Mouse (Mus musculus) embryo, embryonic 9.5 days (tissue): Measurements from ENCODE around the gene Pde1a.
"Not testable (repeated sequence)": the region's sequence is repeated elsewhere in the genome, so short reads cannot be mapped to it uniquely, and the experiment has no call there.

ENCODE experiments used
- DNase-seq: peaks from one replicate; pipeline ENCODE4 v3.0.0-alpha.2; 2017; ENCODE audit errors: extremely low spot score

Pde1a gene

DNA sequence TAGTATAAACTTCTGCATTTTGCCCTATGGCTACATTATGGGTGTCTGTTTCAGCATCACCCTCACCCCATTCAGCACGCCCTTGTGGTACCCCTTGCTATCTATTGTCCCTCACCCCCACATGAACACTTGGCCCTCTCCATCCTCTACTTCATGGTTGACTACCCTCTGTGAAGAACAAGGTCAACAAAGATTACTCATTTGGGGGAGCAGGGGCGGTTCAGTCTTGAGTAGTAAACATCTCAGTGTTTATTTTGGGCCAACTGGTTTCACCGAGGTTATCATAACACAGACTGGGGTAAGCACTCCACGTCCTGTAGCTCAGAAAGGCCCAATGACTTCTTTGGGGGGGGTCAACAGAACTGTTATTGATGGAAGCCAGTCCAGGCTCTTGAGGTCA, 164.3 kb downstream of the Pde1a start:
- DNase-seq: no peak

DNA sequence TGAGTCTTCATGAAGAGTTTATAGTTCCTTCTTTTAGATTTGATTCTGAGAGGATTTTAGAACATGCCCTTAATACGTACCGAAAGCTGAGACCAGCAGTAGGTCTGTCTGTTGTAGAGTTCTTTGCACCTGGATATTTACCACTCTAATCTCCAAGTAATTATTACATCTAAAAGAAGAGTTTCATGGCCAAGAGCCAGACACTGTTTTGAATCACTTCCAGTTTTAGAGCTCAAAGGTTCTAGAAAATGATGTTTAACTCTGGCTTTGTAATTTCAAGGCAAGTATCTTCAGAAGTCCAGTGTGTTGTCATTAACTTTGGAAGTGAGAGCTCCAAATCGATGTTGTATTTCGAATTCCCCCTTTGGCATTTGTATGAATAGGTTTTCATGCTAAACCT, 167.8 kb downstream of the Pde1a start:
- no peak for DNase-seq

DNA sequence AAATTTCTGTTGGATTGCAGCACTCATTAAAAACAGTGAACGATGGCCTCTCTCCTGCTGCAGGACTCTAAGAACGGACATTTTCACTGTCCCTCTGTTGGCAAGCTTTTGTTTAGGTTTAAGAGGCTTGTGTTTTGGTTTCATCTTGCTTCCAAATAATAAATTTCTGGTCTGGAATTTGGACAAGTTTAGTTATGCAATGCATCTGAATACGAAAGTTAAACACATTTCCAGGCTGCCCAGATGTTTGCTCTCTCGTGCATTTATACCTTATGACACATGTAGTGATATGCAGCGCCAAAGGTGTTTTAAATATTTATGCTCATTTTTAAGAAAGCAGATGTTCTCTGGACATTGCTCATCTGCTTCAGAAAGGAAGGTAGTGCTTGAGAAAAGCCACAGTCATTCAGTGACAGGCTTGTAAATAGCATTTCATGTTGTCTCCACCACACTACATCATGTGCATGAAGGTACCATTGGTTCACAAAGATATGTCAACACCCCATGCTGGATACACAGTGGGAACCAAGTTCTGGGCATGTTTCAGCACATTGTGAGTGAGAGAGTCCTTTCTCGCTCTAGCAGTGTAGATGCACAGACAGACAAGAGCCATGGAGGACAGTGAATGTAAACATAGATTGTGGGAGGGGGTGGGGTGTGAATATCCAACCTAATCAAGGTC, 171.5 kb downstream of the Pde1a start:
- no peak for DNase-seq

DNA sequence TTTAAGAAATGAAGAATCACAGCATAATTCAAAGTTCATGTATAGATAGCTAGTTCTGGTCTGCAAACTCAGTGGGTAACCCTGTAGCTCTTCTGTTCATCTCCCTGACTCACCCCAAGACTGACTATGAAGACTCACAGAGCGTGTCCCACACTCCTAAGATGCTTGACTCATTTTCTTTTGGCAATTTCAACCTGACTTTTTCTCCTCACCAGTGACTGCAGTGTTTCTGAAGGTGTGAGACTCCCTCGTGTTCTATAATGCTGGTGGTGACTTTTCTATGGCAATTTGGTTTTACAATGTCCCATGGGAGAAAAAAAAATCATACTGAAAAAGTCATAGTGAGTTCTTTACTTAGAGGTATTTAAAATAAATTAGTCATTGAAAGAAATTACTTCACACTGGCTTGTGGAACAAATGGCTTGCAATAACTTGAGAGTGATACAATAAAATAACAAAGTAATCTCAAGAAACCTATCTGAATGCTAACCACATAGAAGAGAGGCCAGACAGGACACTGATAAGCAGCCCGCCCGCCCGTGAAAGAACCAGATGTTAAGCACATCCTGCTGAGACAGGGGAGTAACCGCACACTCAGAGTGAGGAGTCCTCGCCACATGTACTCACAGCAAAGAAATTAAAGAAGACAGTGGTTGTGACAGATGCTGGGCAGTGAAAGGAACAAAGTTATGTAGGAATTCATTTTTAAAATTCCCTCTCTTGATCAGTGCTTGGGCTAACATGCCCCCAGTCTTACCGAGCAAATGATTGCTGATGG, 183.2 kb downstream of the Pde1a start:
- DNase-seq: no peak

DNA sequence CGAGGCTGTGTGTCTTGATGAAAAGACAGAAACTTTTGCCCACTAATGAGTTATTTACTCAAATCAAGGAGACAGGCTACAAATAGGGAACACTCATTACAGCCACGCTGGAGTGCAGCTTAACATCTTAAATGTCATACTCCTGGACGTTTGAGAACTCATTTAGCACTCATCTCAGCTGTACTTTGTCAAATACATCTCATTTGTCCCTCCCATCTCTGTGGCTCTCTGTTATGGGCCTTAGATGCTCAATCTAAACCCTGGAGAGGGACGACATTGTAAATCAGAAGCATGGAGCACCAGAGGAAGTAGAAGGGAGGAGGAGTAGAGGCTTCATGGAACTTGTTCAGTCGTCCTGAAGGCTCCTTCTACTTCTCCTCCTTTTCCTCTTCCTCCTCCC, 194.6 kb downstream of the Pde1a start:
- DNase-seq: no peak

DNA sequence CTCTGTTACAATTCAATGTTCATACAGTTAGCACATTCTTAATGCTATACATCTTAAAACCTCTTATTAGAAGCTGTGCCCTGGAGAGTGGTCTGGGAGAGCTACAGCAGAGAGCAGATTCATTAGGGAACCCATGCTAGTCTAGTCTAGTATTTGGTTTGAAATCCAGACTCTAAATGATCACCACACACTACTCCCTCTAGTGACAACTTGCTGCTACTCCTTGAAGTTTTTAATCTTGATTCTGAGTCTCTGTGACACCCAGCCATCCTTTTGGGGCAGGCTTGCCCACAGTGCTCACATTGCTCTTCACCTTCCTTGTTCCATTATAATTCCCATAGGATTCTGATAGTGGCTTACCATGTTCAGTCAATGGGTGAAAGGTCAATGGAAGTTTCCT, 206.9 kb downstream of the Pde1a start:
- no peak for DNase-seq

DNA sequence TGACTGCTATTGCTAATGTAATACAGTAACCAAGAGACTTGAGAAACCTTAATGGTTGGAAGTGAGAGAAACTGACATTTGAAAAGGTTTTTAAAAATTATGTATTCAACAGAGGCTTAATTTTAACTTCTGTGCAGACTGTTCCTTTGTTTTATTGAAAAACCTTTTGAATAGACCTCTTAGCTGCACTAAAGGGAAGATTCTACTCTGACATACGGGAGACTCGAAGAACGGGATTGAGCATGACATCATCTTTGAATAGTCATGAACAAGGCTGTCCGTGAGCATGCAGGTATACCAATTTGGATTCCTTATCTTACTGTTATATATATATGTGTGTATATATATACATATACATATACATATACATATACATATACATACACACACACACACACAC, 207.9 kb downstream of the Pde1a start:
- DNase-seq: no peak

DNA sequence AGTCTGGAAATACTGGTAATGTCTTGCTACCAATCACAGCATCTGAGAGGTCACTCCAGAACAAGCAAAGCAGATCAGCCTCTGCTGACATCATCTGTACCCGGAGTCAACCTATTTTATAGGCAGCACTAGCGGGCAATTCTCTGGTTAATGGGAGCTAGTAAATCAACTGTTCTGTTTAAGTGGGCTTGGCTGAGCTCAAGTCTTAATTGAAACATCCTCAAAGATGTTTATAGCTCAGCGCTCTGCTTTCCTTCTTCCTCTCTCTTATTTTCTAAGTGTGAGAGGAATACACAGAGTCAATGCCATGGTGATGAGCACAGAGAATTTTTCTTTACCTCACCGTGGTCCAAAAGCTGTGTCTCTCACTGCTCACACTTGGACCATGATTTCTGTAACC, 208.8 kb downstream of the Pde1a start:
- no peak for DNase-seq

DNA sequence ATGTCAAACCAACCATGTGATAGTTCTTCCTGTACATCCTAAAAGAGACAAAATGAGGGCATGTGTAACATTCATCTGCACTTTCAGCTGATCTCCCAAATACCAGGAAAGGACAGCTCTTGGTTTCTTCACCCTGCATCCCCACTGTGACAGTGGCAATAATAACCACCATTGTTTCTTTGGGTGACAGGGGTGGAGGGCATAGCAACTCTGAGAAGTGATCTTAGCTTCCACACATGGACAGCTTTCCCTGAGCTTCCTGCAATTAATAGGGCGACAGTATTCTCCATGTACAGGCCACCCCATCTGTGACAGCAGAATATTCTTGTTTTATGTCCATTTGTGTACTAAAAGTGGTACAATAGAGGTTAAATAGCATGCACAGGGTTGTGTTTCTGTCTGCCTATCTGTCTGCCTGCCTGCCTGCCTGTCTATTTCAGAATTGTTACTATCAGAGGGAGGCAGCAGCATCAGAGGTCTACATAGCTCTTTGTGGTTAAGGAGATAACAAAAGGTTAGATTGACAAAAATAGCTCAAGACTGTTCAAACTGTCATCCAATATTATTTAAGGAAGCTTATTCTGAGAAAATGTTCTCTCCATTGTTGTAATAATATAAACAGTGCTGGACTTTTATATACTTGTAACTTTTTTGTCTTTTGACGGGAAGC, 227.3 kb downstream of the Pde1a start:
- no peak for DNase-seq

DNA sequence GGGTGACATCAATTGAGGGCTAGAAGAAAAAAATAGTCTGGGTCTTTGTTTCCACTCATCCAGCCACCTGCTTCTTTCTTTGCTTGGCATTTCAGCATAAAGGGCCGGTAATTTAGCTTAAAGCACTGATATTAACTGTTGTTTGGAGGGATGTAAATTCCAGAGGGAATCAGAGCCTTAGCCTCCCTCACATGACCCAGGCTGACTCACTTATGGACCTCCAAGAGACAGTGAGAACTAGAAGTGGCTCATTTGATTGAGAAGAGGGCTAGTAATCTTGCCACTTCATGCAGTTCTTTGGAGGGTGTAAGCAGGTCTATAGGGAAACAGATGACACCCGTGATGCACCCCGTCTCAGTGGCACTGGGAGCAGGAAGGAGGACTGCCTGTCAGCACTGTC, 230.7 kb downstream of the Pde1a start:
- no peak for DNase-seq

DNA sequence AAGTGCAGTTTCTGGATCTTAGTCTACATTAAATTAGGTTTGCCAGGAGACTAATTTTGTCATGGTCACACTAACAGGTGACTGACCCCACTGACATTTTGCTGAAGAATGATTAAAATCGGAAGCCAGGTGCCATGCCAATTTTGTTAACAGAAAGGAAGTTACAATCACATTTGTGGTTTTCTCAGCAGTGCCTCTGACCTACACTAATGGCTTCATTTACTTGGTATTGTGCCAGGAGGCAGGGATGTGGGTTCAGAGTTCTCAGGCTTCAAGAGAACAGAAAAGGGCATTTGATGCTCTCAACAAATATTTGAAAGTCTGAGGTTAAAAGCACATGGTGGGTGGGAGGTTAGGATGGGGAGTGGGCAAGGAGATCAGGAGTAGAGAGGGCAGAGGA, 236.4 kb downstream of the Pde1a start:
- DNase-seq: no peak

DNA sequence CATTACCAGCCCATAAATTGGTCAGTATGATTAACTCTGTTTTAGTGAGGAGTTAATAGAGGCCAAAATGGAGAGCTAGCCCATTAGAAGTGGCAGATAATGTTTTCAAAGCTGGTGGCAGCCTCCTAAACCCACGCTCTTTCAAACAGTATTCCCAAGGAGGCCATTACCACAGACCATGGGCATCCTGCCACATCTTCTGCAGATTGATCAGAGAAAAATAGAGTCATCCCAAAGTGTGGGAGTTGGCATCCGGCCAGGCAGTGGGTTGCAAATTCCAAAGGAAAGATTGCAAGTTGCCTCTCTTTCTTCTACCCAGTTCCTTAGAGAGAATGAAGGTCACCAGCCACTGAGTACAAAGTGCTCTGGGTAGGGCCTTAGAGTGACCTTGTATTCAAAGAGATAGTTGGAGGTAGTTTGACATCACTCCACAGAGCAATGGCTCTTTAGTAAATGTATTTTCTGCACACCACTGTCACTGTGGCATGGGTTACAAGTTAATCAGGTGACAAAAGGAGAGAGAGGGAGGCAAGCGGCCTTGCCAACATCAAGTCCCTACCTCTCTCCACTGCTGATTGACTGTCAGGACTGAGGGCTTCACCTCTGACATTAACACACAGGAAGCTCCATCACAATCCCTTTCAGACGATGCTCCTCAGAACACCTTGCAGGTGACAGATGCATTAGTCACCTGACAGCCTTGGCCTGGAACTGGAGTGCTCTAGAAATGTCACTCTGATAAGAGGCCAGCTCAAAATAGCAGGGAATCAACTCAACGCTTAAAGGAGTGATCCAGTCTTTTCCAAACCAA, 237.3 kb downstream of the Pde1a start:
- no peak for DNase-seq

DNA sequence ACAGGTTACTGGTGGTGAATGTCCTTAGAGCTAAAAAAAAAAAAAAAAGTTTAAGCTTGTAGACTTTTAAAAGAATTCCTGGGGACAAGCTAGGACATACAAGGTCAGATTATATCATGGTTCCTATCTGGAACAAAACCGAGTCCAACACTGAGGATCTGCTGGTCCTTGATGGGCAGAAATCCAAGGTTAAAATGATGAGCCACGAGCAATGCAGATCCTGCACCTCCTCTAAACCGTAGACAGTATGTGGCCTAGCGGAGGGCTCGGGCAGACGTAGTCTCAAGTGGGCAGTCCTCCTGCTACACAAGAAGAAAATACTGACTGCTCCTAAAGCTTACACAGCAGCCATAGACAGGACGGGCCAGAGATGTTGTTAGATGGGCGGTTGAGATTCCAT, 238.5 kb downstream of the Pde1a start:
- DNase-seq: no peak

DNA sequence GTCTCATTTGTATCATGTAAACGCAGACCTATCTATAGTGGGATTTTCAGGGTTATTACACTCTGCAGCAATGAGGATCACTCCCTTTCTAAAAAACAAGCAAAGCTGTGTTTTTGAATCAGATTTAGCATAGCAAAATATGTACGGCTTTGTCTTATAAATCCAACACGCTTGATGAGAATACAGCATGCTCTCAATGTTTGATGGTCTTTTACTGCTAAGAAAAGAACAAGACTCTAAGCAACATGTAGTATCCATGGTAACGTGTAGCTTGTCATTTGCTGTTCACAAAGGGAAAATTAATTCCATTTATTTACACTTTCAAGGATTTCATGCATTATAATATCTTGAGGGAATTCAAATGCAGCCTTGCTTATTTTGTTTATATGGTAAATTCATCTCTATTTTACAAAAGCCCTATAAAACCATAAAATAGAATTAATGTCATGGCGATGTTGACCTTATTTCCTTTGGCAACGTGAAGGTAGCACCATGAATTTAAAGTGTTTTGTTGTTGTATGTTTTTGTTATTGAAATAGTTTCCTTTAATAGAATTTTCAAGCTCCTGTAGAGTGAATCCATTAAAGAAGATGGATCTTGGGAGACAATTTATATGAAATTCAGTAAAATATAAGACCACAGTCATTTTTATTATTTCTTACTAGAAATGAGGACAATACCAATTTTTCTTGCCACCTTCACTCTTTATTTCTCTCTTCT, 245.5 kb downstream of the Pde1a start:
- DNase-seq: no peak

DNA sequence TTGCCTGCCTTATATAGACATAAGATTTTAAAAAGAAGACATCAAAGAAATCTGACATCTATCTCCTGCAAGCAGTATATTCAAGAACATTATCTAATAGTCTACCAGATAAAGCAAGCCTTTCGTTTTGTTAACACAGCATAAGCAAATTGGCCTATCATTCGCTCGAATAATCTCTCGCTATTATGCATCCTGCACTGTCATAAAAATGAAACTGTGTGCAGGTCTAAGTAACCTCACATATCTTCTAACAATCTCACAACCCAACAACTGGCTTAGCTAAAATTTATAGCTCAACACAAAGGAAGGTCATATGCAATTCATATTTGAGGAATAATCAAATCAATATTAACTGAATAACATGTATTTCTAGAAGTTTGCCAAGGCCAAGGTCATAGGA, 246.0 kb downstream of the Pde1a start:
- no peak for DNase-seq

DNA sequence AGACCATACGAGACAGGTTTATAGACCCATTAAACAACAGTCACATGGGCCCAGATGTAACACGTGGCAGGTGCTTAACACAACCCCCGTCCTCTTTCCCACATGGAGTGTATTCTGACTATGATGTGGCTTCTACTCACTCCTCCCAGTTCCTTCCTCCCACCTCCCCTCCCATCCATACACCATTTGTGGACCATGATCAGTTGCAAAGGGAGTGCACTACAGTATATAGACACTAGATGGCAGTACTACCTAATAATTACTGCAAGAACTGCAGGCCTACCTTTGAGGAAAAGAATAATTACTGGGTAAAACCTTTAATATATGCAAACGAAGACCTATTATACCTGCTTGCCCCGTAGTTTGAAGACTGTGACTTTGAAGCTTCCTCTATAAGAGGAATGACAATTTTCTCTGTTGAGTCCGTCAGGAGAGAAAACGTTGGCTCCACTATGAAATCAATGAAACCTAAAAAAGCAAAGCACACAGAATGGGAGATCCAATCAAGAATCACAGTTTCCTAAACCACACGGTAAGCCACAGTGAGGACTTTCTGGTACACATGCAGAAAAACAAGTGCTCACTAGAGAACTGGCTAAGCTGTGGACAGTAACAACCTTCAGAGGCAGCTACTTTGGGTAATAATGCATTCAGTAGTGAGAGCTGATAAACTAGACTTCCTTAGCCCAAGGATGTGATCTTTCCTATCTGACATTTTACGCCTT, 263.8 kb downstream of the Pde1a start:
- peak; percentile 71 for DNase-seq

DNA sequence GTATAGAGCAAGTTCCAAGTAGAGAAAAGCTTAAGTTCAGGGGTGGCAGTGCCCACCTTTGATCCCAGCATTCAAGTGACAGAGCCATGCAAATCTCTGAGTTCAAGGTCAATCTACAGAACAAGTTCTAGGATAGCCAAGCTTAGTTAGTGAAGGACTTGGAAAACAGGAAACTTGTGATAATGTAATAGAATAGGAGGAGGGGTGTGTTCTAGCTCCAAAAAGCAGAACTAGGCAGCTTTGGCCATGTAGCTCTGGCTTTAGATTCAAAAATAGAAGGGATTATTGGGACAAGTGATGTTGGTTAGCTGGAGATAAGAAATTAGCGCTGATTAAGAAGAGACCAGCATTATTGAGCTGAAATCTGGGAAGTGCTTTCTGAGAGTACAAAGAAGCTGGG, 272.4 kb downstream of the Pde1a start:
- no peak for DNase-seq

DNA sequence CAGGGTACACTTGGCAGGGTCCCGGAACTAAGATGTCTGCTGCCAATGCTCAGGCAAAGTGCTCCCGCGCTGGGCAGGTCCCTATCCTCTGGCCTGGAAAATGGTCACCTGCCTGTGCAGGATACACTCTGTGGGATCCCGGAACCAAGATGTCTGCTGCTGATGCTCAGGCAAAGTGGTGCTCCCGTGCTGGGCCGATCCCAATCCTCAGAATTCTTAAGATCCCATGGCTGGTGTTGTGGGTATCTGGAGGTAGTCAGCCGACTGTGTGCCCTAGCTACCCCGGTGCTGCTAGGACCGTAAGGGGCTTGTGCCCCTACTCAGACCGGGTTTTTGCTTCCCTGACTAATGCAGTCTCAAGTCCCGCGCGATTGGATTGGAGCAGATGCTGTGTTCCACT, 281.9 kb downstream of the Pde1a start:
- not testable (repeated sequence) for DNase-seq

DNA sequence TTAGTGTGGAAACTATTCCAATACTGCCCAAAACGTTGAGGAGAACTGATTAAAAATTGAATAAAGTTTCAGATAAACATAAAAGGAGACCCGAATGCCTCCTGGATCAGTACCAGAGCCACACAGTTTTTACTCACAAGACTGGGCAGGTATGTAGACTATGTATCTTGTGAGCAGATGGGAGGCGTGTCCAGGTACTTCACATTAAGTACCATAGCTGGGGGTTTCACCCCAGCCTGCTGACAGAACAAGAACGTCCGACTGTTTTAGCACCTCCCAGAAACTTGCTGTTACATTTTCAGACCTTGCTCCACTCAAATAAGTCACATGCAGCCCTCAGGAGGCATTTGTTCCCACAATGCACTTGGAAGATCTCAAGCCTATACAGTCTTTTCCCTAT, 289.7 kb downstream of the Pde1a start:
- no peak for DNase-seq

DNA sequence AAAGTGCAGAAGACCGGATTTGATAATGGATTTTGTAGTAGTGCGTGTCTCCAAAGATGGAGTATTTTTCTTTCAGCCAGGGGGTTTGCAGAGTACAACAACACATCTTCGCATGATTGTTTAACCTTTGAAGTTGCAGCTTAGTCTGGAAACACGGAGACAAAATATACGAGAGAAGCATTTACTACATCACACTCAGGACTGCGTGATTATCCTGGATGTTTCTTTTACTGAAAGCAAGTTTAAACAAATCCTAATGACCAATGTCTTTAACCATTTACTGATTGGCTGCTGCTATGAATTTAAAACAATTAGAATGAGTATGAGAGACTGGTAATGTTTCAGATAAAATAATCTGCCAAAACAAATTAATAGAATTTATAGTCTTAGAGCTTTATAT, 290.2 kb downstream of the Pde1a start:
- no peak for DNase-seq

DNA sequence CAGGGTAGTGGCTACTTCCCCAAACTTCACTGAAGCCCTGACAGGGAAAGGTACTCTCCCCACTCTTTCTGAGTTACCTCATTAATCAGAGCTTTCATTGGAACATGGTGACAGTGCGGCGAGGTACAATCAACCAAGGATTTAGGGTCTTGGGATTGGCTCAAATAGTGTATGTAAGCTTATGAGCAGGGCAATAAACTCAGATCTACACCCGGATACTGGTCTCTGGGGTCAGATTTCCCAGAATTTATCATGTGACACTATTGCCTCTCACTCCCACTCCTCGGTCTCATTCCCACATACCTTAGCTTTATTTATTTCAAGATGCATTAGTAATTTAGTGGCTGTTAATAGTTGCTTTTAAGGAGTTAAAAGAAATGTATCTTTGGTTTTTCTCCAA, 303.4 kb downstream of the Pde1a start:
- no peak for DNase-seq
